Mouse (Mus musculus) induced T-regulatory cell, adult 2 months (primary cell): ENCODE data around the gene Tmem160.

Experiments
- DNase-seq: peaks from one replicate; pipeline ENCODE4 v3.0.0-alpha.2; 2012; ENCODE audit warnings: low read depth

Gene Tmem160

DNA sequence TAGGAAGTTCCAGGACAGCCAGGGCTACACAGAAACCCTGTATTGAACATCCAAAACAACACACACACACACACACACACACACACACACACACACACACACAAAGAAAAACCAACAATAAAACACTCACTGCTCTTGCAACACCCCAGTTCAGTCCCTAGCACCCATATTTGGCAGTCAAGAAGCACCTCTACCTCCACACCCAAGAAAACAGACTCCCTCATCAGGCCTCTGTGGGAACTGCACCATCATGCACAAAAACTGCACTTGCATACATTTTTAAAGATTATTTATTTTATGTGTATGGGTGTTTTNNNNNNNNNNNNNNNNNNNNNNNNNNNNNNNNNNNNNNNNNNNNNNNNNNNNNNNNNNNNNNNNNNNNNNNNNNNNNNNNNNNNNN lies 11.3 kb upstream of the Tmem160 start:
- peak; percentile 72 for DNase-seq

DNA sequence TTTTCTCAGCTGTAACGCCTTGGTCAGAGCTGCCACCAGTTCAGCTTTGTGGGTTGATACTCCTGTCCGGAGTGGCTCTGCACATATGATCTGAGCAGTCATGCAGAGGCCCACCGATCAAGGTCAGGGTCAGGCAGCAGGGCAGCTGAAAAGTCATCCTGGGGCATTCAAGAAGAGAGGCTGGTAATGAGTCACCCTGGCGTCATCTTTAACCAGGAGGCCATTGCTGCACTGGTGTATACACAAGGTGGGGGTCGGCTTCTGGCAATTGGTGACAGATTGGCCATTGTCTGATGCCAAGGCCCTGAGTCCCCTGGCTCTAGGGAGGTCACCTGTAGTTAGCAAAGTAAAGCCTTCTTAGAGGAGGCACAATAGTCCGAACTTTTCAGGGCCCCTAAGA lies 923 bp upstream of the Tmem160 start:
- DNase-seq, result no peak

- peak; percentile 78 for DNase-seq
Observed at GRCm38 (mm10) chr7:16453118-16453711, 636 bp downstream of the Tmem160 start.

- DNase-seq, result no peak
Observed at GRCm38 (mm10) chr7:16455016-16455415, 2.4 kb downstream of the Tmem160 start.

DNA sequence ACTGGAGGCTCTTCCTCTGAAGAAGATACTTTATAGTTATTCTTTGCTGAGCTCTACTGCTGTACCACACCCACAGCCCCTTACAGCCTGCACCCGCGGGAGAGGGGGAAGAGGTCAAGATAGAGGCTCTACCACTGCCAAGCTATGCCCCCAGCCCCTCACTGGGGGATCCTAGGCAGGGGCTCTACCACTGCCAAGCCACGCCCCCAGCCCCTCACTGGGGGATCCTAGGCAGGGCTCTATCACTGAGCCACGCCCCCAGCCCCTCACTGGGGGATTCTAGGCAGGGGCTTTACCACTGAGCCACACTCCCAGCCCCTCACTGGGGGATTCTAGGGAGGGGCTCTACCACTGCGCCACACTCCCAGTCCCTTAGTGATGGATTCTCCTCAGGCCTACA lies 3.7 kb downstream of the Tmem160 start:
- no peak for DNase-seq

- DNase-seq, result no peak
Observed at GRCm38 (mm10) chr7:16460566-16460965, 8.0 kb downstream of the Tmem160 start.

- DNase-seq, result no peak
Observed at GRCm38 (mm10) chr7:16461151-16461550, 8.6 kb downstream of the Tmem160 start.

DNA sequence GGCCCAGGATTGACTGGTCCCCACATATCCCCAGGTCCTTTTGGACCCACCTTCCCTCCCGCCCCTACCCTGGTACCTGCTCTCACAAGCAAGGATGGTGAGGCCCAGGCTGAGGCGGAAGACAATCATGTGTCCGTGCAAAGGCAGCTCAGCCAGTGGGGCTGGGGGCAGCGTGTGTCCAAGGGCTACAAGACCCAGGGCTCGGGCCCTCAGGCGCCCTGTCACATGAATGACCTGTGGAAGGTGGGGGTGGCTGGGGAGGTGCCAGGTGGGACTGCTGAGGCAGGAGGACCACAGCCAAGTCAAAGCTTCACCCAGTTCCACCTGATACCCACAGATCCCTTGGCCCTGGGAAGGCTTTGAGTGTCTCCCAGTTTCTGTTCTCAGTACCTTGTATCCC lies 9.1 kb downstream of the Tmem160 start:
- no peak for DNase-seq

- peak; percentile 87 for DNase-seq
Observed at GRCm38 (mm10) chr7:16463214-16463613, 10.6 kb downstream of the Tmem160 start.

- peak; percentile 87 for DNase-seq
Observed at GRCm38 (mm10) chr7:16465160-16465559, 12.6 kb downstream of the Tmem160 start.

DNA sequence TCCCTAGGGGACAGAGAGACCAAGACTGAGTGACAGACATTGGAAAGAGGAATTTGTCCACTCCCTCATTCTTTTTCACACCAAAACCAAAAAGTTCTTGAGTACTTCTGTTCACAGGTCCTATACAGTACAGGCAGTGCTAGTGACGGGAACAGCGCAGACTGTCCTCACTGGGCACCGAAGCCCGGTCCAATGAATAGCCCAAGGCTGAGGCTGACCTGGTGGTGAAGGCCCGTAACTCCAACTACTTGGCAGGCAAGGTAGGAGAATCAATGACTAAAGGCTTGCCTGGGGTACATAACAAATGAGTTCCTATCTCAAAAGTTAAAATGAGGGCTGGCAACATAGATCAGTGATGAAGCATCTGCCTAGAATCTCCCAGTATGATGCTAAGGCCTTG lies 13.0 kb downstream of the Tmem160 start:
- DNase-seq, result no peak

GRCm38 (mm10) chr7:16466565-16466964 lies 14.0 kb downstream of the Tmem160 start:
- peak; percentile 81 for DNase-seq

- no peak for DNase-seq
Observed at GRCm38 (mm10) chr7:16468115-16468514, 15.5 kb downstream of the Tmem160 start.

DNA sequence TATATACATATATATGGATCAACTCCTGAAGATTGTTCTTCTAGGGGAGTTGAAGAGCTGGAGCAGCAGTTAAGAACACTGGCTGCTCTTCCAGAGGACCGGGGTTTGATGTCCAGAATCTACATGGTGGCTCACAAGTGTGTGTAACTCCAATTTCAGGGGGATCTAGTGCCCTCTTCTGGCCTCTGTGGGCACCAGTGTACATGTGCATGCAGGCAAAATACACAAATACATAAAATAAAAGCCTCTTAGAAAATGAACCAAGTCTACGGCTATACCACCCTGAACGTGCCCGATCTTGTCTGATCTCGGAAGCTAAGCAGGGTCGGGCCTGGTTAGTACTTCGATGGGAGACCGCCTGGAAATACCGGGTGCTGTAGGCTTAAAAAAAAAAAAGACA lies 19.0 kb downstream of the Tmem160 start:
- peak; percentile 50 for DNase-seq

- no peak for DNase-seq
Observed at GRCm38 (mm10) chr7:16472116-16472709, 19.6 kb downstream of the Tmem160 start.

GRCm38 (mm10) chr7:16473847-16474246 lies 21.3 kb downstream of the Tmem160 start:
- DNase-seq, result no peak

DNA sequence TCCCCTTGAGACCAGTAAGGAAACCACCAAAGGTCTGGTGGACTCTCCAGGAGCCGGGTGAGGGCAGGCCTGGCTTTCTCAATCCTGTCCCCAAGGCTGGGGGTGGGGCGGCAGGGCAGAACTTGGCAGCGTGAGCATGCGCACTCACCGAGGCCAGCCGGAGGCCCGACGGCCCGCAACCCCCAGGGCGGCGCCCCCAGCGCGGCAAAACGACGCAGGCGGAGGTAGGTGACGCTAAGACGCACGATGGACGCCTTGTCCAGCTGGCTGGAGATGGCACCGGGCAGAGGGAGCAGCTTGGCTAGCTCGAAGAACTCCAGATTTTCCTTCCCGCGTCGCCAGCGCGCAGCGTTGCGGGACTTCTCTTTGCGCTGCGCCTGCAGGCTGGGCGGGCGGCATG lies 21.9 kb downstream of the Tmem160 start:
- no peak for DNase-seq

- DNase-seq, result no peak
Observed at GRCm38 (mm10) chr7:16475321-16475720, 22.7 kb downstream of the Tmem160 start.

GRCm38 (mm10) chr7:16475764-16476599 lies 23.4 kb downstream of the Tmem160 start:
- no peak for DNase-seq

DNA sequence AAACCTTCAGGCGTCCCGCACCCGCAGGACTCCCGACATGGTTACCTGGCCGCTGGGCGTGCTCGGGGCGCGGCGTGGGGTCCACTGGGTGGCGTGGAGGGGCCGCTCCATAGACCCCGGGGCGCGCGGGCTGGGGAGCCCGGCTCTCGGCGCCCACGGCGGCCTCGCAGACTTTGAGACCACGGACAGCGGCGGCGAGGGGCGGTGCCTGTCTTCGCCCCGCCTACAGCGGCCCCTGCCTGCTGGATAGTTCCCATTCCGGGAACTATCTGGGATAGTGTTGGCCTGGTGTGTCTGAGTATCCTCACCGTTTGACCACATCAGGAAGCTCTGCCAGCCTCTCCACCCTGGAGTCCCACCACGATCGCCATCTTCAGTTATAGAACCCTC lies 24.0 kb downstream of the Tmem160 start:
- no peak for DNase-seq

GRCm38 (mm10) chr7:16477628-16478027 lies 25.0 kb downstream of the Tmem160 start, which contains the start of gene Npas1:
Gene Npas1, minus strand, starts transcription at chr7:16477728.
- DNase-seq, result no peak

- no peak for DNase-seq
Observed at GRCm38 (mm10) chr7:16488816-16489215, 36.2 kb downstream of the Tmem160 start.

- no peak for DNase-seq
Observed at GRCm38 (mm10) chr7:16489948-16490347, 37.4 kb downstream of the Tmem160 start.
